Mouse (Mus musculus) heart, adult 2 months (tissue): Measurements from ENCODE around the gene Pappa. TPM values are rescaled to one million over a fixed set of nuclear protein-coding genes. Genes with fewer than 3 reads are reported as not detected.

Source experiments
- DNase-seq, 2 experiments: peaks; one replicate each; pipeline ENCODE4 v3.0.0; 2021
- H3K27ac ChIP-seq: fragments of 200-600 bp; 2 replicates; pipeline ENCODE4 v1.8.1; 2022
- H3K27me3 ChIP-seq: fragments of 200-500 bp; 2 replicates; pipeline ENCODE4 v1.6.1; 2012; ENCODE audit warnings: mild to moderate bottlenecking, low read length, inconsistent platforms, mixed read lengths; ENCODE audit not compliant: control insufficient read depth, insufficient read depth
- H3K36me3 ChIP-seq: fragments of 200-500 bp; 2 replicates; pipeline ENCODE4 v1.6.1; 2012; ENCODE audit warnings: low read length, inconsistent platforms; ENCODE audit not compliant: control insufficient read depth, insufficient read depth
- H3K4me1 ChIP-seq: fragments of 200-500 bp; 2 replicates; pipeline ENCODE4 v1.6.1; 2011; ENCODE audit warnings: low read length; ENCODE audit not compliant: control insufficient read depth, insufficient read depth
- H3K4me3 ChIP-seq: fragments of 200-600 bp; 2 replicates; pipeline ENCODE4 v1.8.1; 2022
- H3K79me2 ChIP-seq: fragments of 200-500 bp; replicated peaks from 2 replicates; pipeline ENCODE4 v1.6.1; 2012; ENCODE audit warnings: mild to moderate bottlenecking, inconsistent platforms, low read length, moderate library complexity, mixed read lengths; ENCODE audit not compliant: control insufficient read depth, insufficient read depth
- H3K9ac ChIP-seq: fragments of 200-500 bp; 2 replicates; pipeline ENCODE4 v1.6.1; 2012; ENCODE audit warnings: low read depth, mild to moderate bottlenecking, control low read depth, inconsistent platforms, low read length, mixed read lengths
- CTCF ChIP-seq: fragments of 200-600 bp; IDR thresholded peaks from 2 replicates; pipeline ENCODE4 v1.8.1; 2022; ENCODE audit warnings: antibody characterized with exemption, mild to moderate bottlenecking, moderate library complexity
- EP300 ChIP-seq: fragments of 200-500 bp; IDR thresholded peaks from 2 replicates; pipeline ENCODE4 v1.6.1; 2011; ENCODE audit warnings: low read depth, low read length, control low read depth; ENCODE audit not compliant: insufficient read depth
- POLR2A ChIP-seq: fragments of 200-500 bp; IDR thresholded peaks from 2 replicates; pipeline ENCODE4 v1.6.1; 2011; ENCODE audit warnings: mild to moderate bottlenecking, low read depth, low read length, control low read depth; ENCODE audit not compliant: insufficient read depth
- WGBS: fragments of 180-500 bp; shearing (Covaris S2); methylation state at CpG from one replicate; pipeline ENCODE4 v1.1.7; 2018; 5-methylcytosine and 5-hydroxymethylcytosine counted together
- intact Hi-C: fragments of 180-260 bp; cut with DNase I; formaldehyde crosslinking; loops from one replicate; pipeline ENCODE4 v1.15.1; 2025
- polyA plus RNA-seq: library from polyadenylated mRNA; depleted of rRNA; stranded (reverse); fragments of >200 nt; gene quantifications from 2 replicates; pipeline ENCODE4 v1.2.3, GENCODE M21; 2012
- total RNA-seq, 2 experiments: library from RNA; stranded (reverse); gene quantifications; 2 replicates each; pipeline ENCODE4 v1.2.3; 2021

Pappa gene
- total and polyA plus RNA-seq, 3 experiments, result 0.16 to 0.41 (median 0.39) TPM

DNA sequence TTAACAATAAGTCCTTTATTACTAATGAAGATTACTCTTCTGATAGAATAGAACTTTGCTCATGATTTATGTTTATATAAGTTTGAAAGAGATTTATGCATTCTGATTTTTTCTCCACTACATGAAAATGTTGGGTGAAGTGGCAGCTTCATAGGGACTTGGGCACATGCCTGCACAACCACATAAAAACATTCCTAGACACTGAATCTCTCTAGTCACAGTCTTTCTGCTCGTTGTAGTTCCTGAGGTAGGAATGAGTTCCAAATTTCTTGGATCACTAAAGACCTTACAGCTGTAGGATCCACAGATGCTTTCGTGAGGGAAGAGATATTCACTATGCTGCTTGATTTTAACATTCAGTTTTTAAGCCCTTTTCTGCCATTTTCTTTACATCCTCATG is 81.5 kb downstream of the Pappa start:
- Histone ChIP-seq H3K36me3 (no peaks in the 10 kb centered on the region), H3K4me3 (no peak overlapping the region), H3K79me2 (no peaks in the 10 kb centered on the region), H3K27ac (no peak overlapping the region), H3K27me3 (no peaks in the 10 kb centered on the region), H3K9ac (no peak overlapping the region), H3K4me1 (no peaks in the 10 kb centered on the region)
- intact Hi-C loops, result no loop called here
- WGBS, result 61% methylated on average over 2 of the region's 2 CpGs
- DNase-seq, result no peak
- TF ChIP-seq CTCF (no peak), POLR2A (no peak), EP300 (no peak)

DNA sequence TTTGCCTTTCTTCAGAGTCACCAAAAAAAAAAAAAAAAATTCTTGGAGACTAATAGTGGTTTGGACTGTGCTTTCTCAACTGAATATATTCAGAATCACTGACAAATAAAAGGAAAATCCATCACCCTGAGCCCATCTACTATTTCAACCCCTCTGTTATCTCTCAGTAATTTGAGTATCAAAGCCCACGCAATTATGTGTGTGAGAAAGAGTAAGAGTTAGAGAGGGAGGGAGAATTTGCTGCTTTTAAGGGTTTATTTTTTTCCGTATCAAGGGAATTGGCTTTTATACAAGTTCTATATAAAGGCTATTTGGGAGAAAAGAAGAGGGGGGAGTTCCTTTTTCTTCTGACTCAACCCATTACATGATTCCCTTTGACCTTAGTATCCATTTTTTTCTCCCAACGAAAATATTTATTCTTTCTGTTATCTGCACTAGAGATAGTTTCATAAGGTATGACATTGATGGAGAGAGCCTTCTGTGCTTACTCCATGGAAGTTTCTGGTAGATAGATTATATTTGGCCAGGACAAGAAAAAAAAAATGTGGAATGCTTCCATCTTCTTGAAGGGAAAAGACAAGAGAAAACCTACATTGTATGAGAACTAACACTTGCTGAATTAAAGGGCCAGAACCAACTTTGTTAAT is 85.5 kb downstream of the Pappa start:
- intact Hi-C loops, result no loop called here
- no peaks in the 10 kb centered on the region for H3K4me1 ChIP-seq
- no peak for DNase-seq
- H3K36me3 ChIP-seq, result no peaks in the 10 kb centered on the region
- TF ChIP-seq EP300 (no peak), POLR2A (no peak), CTCF (no peak)
- no peak overlapping the region for H3K9ac ChIP-seq
- H3K79me2 ChIP-seq, result no peaks in the 10 kb centered on the region
- H3K27me3 ChIP-seq, result no peaks in the 10 kb centered on the region
- no peak overlapping the region for H3K4me3 ChIP-seq
- WGBS, result 35% methylated on average over 3 of the region's 3 CpGs
- H3K27ac ChIP-seq, result no peak overlapping the region

DNA sequence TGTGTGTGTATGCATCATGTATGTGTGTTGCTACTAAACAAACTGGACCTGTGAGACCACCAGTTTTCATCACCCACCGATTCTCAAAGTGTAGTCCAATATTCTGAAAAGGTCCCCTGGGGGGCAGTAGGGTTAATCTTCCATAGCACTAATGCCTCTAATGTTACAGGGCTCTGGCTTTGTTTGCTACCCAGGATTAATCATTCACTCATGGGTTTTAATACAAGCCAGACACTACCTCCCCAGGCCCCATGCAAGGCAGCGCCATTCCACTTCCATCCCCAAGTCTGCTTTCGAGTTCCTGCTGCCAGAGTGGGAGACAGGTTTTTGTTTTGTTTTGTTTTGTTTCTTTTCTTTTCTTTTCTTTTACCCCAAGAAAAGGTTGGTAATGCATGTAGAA is 92.7 kb downstream of the Pappa start:
- TF ChIP-seq POLR2A, result no peak

DNA sequence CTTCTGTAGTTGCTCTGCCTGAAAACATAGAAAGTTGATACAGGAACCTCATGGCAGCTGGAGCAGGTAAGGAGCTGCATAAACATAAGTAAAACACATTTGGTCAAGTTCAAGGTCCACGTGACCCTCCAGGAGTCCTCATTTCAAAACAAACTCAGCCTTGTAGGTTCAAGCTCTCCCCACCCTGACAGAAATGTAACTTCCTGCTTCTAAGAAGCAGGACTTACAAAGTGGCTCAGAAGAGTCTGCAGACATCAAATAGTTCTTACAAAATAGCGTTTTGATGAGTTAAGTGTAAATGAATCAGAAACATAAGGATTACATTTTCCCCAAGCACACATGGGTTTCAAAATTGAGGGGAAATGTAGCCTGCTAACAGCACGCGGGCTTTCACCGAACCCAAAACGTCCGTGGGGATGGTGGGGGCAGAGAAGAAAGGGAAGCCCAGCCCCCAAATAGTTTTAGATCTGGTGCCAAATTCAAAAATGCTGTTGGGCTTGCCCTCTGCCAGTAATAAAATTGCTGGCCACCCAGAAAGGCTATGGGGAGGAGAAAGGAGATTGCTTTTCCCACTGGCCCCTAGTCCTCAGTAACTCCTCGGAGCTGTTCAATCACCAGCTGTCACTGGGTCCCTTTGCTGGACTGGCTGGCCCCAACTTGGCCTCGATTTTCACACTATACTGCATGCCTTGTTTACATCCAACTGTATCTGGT is 93.8 kb downstream of the Pappa start:
- H3K36me3 ChIP-seq, result no peaks in the 10 kb centered on the region
- no peak for TF ChIP-seq POLR2A
- TF ChIP-seq CTCF, result no peak
- no peak for TF ChIP-seq EP300
- intact Hi-C loops, result no loop called here
- no peak overlapping the region for H3K4me3 ChIP-seq
- no peak overlapping the region for H3K9ac ChIP-seq
- H3K4me1 ChIP-seq, result no peaks in the 10 kb centered on the region
- 50% methylated on average over 9 of the region's 9 CpGs for WGBS
- H3K79me2 ChIP-seq, result no peaks in the 10 kb centered on the region
- no peak overlapping the region for H3K27ac ChIP-seq
- DNase-seq, result no peak
- H3K27me3 ChIP-seq, result no peaks in the 10 kb centered on the region

More for the DNA sequence above, 92.7 kb downstream of the Pappa start:
- H3K4me1 ChIP-seq, result no peaks in the 10 kb centered on the region
- DNase-seq, result no peak
- H3K79me2 ChIP-seq, result no peaks in the 10 kb centered on the region
- no peak overlapping the region for H3K9ac ChIP-seq
- 80% methylated on average over 3 of the region's 3 CpGs for WGBS
- H3K4me3 ChIP-seq, result no peak overlapping the region
- H3K27ac ChIP-seq, result no peak overlapping the region
- no peaks in the 10 kb centered on the region for H3K36me3 ChIP-seq
- intact Hi-C loops, result no loop called here
- H3K27me3 ChIP-seq, result no peaks in the 10 kb centered on the region

DNA sequence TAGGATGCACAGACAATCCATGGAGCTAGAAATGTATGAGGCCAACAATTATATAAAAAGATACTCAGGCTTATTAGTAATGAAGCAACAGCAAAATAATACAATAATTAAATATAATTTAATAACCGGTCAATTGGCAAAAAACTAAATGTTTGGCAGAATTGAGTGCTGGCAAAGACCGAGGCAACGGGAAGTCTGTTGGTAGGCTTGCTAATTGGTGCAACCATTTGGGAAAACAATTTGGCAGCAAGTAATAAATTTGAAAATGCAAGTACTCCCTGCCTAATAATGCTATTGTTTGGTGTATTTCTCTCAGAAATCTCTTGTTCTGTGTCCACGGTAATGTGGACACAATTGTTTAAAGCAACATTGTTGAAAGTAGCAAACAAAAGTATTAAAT is 99.9 kb downstream of the Pappa start:
- 81% methylated on average over 4 of the region's 4 CpGs for WGBS
- H3K27me3 ChIP-seq, result no peaks in the 10 kb centered on the region

DNA sequence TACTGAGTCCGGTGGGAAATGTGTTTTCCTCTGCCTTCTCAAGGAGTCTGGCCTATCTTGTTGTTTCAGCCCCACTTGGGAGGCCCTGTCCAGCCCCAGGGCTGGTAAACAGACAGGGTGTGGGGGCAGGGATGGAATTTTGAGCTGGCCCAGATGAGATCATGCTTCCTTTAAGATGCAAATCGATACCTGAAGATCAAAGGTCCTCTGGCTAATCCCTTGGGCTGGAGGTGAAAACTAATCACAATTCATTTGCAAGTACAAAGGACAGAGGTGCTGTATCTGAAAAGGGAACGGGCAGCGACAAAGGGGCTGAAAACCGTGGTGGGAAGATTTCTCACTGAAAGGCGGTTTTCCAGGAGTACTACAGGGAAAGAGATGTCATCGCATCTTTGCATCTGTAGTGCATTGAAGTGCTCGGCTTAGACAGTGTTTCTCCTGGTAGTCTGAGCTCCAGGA is 114.6 kb downstream of the Pappa start:
- no peak overlapping the region for H3K27ac ChIP-seq
- H3K36me3 ChIP-seq, result no peaks in the 10 kb centered on the region
- H3K27me3 ChIP-seq, result no peaks in the 10 kb centered on the region
- TF ChIP-seq EP300 (no peak), CTCF (no peak), POLR2A (no peak)
- H3K9ac ChIP-seq, result no peak overlapping the region
- no peak overlapping the region for H3K4me3 ChIP-seq
- 35% methylated on average over 8 of the region's 8 CpGs for whole genome bisulfite sequencing
- intact Hi-C loops, result no loop called here
- H3K79me2 ChIP-seq, result no peaks in the 10 kb centered on the region
- no peak for DNase-seq
- H3K4me1 ChIP-seq, result no peaks in the 10 kb centered on the region; the same call in 1 of the 2 replicates

More for the DNA sequence above, 99.9 kb downstream of the Pappa start:
- no peak overlapping the region for H3K4me3 ChIP-seq
- H3K79me2 ChIP-seq, result no peaks in the 10 kb centered on the region
- H3K4me1 ChIP-seq, result no peaks in the 10 kb centered on the region
- no peaks in the 10 kb centered on the region for H3K36me3 ChIP-seq
- no peak overlapping the region for H3K27ac ChIP-seq
- no peak for DNase-seq
- no peak overlapping the region for H3K9ac ChIP-seq
- TF ChIP-seq CTCF (no peak), EP300 (no peak), POLR2A (no peak)
- intact Hi-C loops, result no loop called here
